22 mouse cellular contexts compared by ENCODE assay signal in genomic region chr4:44953041-44953440, GRCm38 (mm10). TPM values are rescaled to one million over a fixed set of nuclear protein-coding genes. Genes with fewer than 3 reads are reported as not detected.
DNase-seq lines count a peak whose midpoint lies in the region; ATAC-seq and TF ChIP-seq lines count a peak whose summit lies in the region.
"Had no signal": no experiment of that assay in that cellular context is flagged by ENCODE, and none has a peak within 500 bp of the region (broad histone marks: within the 10 kb centered on the region; RNA-seq: fewer than 3 reads in every experiment).

No protein-coding gene starts in this region.

- no peak for ATAC-seq in lung, embryonic 14.5 days (ENCODE audit: insufficient read depth)
- no peak for ATAC-seq in liver, postnatal 0 days
- ATAC-seq: activated CD4-positive, CD25-positive, alpha-beta regulatory T cell, adult 4 months; forebrain, embryonic 14.5 days; midbrain, embryonic 13.5 days; Patski had no signal

- TF ChIP-seq EP300 in liver, postnatal 0 days (IDR thresholded peaks at IDR 0.05; ENCODE audit: low read depth), result no peak

- 57% methylated on average over 9 of the region's 9 CpGs for WGBS in lung, embryonic 14.5 days
- 81% methylated on average over 9 of the region's 9 CpGs for WGBS in liver, postnatal 0 days (ENCODE audit: insufficient replicate concordance)

- H3K9ac ChIP-seq in lung, embryonic 14.5 days, result no peak overlapping the region
- H3K9ac ChIP-seq in liver, postnatal 0 days (replicated peaks), result no peak overlapping the region
- H3K9ac ChIP-seq: embryonic facial prominence, embryonic 13.5 days; midbrain, embryonic 13.5 days; neural tube, embryonic 13.5 days had no signal

- H3K36me3 ChIP-seq in lung, embryonic 14.5 days (ENCODE audit: insufficient read depth), result no peaks in the 10 kb centered on the region
- H3K36me3 ChIP-seq in liver, postnatal 0 days (replicated peaks; ENCODE audit: insufficient read depth, low read length), result no peaks in the 10 kb centered on the region
- H3K36me3 ChIP-seq: embryonic facial prominence, embryonic 13.5 days; heart, embryonic 10.5 days; midbrain, embryonic 13.5 days; neural tube, embryonic 13.5 days had no signal

- no peak for TF ChIP-seq CTCF in lung, embryonic 14.5 days (IDR thresholded peaks at IDR 0.05; ENCODE audit: low read depth)
- TF ChIP-seq CTCF in liver, postnatal 0 days (IDR thresholded peaks at IDR 0.05; ENCODE audit: low read depth), result no peak

- H3K27me3 ChIP-seq in lung, embryonic 14.5 days (ENCODE audit: insufficient read depth, low read length), result no peaks in the 10 kb centered on the region
- H3K27me3 ChIP-seq in liver, postnatal 0 days (ENCODE audit: insufficient read depth, low read length), result no peaks in the 10 kb centered on the region
- H3K27me3 ChIP-seq: CH12.LX; embryonic facial prominence, embryonic 13.5 days; midbrain, embryonic 13.5 days; neural tube, embryonic 13.5 days; Patski had no signal

- no peak overlapping the region for H3K4me3 ChIP-seq in lung, embryonic 14.5 days (ENCODE audit: low read depth, low read length)
- H3K4me3 ChIP-seq in liver, postnatal 0 days (ENCODE audit: low read depth, low read length), result no peak overlapping the region
- H3K4me3 ChIP-seq: embryonic facial prominence, embryonic 13.5 days; erythroblast, embryonic 14.5 days; heart, embryonic 10.5 days; midbrain, embryonic 13.5 days; neural tube, embryonic 13.5 days had no signal

- H3K4me1 ChIP-seq in lung, embryonic 14.5 days (ENCODE audit: insufficient read depth), result no peaks in the 10 kb centered on the region
- H3K4me1 ChIP-seq in liver, postnatal 0 days (ENCODE audit: insufficient read depth), result no peaks in the 10 kb centered on the region
- H3K4me1 ChIP-seq: embryonic facial prominence, embryonic 13.5 days; heart, embryonic 10.5 days; neural tube, embryonic 13.5 days had no signal

- no peaks in the 10 kb centered on the region for H3K9me3 ChIP-seq in lung, embryonic 14.5 days (ENCODE audit: low read depth, low read length)
- no peaks in the 10 kb centered on the region for H3K9me3 ChIP-seq in liver, postnatal 0 days (ENCODE audit: low read length)
- H3K9me3 ChIP-seq: embryonic facial prominence, embryonic 13.5 days; heart, embryonic 10.5 days; midbrain, embryonic 13.5 days; neural tube, embryonic 13.5 days had no signal

- DNase-seq in lung, embryonic 14.5 days, result peak; percentile 13
- no peak for DNase-seq in lung, postnatal 25 days (ENCODE audit: low spot score)
- DNase-seq in ES-CJ7 (ENCODE audit: low read depth, low spot score), result peak; percentile 83
- DNase-seq in R1 (ENCODE audit: low read depth, low spot score), result peak; percentile 89
- peak; percentile 24 for DNase-seq in embryo, embryonic 9.5 days (ENCODE audit: extremely low spot score)
- DNase-seq in liver, postnatal 0 days, result no peak
- DNase-seq in retina, embryonic 14.5 days (ENCODE audit: low spot score), result no peak
- DNase-seq: adrenal gland, postnatal 10 days; B cell, adult 2 months; cerebellum, adult 9-10 months; kidney, adult 18-20 months; lung, postnatal 10 days had no signal

- no peak overlapping the region for H3K27ac ChIP-seq in lung, embryonic 14.5 days (ENCODE audit: low read depth)
- no peak overlapping the region for H3K27ac ChIP-seq in liver, postnatal 0 days (ENCODE audit: low read depth)
- H3K27ac ChIP-seq: embryonic facial prominence, embryonic 13.5 days; heart, embryonic 10.5 days; kidney, postnatal 0 days; midbrain, embryonic 13.5 days; neural tube, embryonic 13.5 days had no signal

- H3K4me2 ChIP-seq in lung, embryonic 14.5 days, result no peak overlapping the region
- no peak overlapping the region for H3K4me2 ChIP-seq in liver, postnatal 0 days (ENCODE audit: low read depth, low read length)
- H3K4me2 ChIP-seq: embryonic facial prominence, embryonic 13.5 days; midbrain, embryonic 13.5 days; neural tube, embryonic 13.5 days had no signal

RNA-seq across cellular contexts. Expression of gene Grhpr, which starts 28.2 kb away (rescaled TPM):
- polyA plus RNA-seq in lung, embryonic 14.5 days (2014; fragmentation: Nextera tagmentation; extraction: Ambion mirVana), result 46.2 and 50.1 TPM in 2 replicates
- 448 and 458 TPM in 2 replicates for polyA plus RNA-seq in liver, postnatal 0 days (2015; fragmentation: Nextera tagmentation; extraction: Ambion mirVana)

RNA-seq across cellular contexts. Expression of gene Zbtb5, which starts 59.2 kb away (rescaled TPM):
- 22.2 and 23.7 TPM in 2 replicates for polyA plus RNA-seq in lung, embryonic 14.5 days (2014; fragmentation: Nextera tagmentation; extraction: Ambion mirVana)
- 5.4 and 6.5 TPM in 2 replicates for polyA plus RNA-seq in liver, postnatal 0 days (2015; fragmentation: Nextera tagmentation; extraction: Ambion mirVana)

Comparison
In these comparisons a context has a peak if more than half of its experiments do, and no peak if none do; other contexts are left out.
1. DNase-seq: peak in lung, embryonic 14.5 days (single experiment), ES-CJ7 (single experiment), R1 (single experiment) and embryo, embryonic 9.5 days (single experiment); none in lung, postnatal 25 days (single experiment), liver, postnatal 0 days (single experiment) and retina, embryonic 14.5 days (single experiment).